Mouse (Mus musculus): ENCODE results near the gene Klk6. TPM values are rescaled to one million over a fixed set of nuclear protein-coding genes. Genes with fewer than 3 reads are reported as not detected.

Klk6 gene
- total and polyA plus RNA-seq, 2 experiments from 2014 or later = not detected

- no peaks in the 10 kb centered on the region for H3K36me3 ChIP-seq (ENCODE audit: insufficient read depth, low read length)
- peaks cover 3% of the 10 kb centered on the region; the same call in 1 of the 2 replicates for H3K27me3 ChIP-seq (ENCODE audit: insufficient read depth, low read length)
- TF ChIP-seq CTCF (IDR thresholded peaks at IDR 0.05; ENCODE audit: low read depth) = no peak
- ATAC-seq (no peak), DNase-seq (ENCODE audit: low spot score) (no peak)
- WGBS = 64% methylated on average over 6 of the region's 6 CpGs
- no peak overlapping the region for H3K4me3 ChIP-seq (ENCODE audit: low read length)
- H3K9ac ChIP-seq (replicated peaks; ENCODE audit: low read length) = no peak overlapping the region
- H3K4me1 ChIP-seq (ENCODE audit: insufficient read depth, low read length) = peaks cover 5% of the 10 kb centered on the region; the same call in 1 of the 2 replicates
- H3K9me3 ChIP-seq (ENCODE audit: low read length) = no peaks in the 10 kb centered on the region
- no peak overlapping the region for H3K27ac ChIP-seq
- H3K4me2 ChIP-seq (ENCODE audit: low read depth, low read length) = no peak overlapping the region
Measured at GRCm38 (mm10) chr7:43780241-43780640, 44.1 kb upstream of the Klk6 start.

GRCm38 (mm10) chr7:43780746-43781145 is 43.6 kb upstream of the Klk6 start, which contains the start of gene Klk10:
TSS of gene Klk10 (plus strand) at chr7:43781035.
- Histone ChIP-seq H3K4me1 (ENCODE audit: insufficient read depth, low read length) (peaks cover 5% of the 10 kb centered on the region; the same call in 1 of the 2 replicates), H3K36me3 (ENCODE audit: insufficient read depth, low read length) (no peaks in the 10 kb centered on the region), H3K9me3 (ENCODE audit: low read length) (no peaks in the 10 kb centered on the region), H3K27me3 (ENCODE audit: insufficient read depth, low read length) (peaks cover 3% of the 10 kb centered on the region; the same call in 1 of the 2 replicates), H3K27ac (no peak within 1 kb of the TSS), H3K4me2 (ENCODE audit: low read depth, low read length) (no peak within 1 kb of the TSS), H3K9ac (replicated peaks; ENCODE audit: low read length) (no peak within 1 kb of the TSS), H3K4me3 (ENCODE audit: low read length) (no peak within 1 kb of the TSS)
- no peak for ATAC-seq
- WGBS = 66% methylated on average over 5 of the region's 5 CpGs
- no peak for DNase-seq (ENCODE audit: low spot score)
- TF ChIP-seq CTCF (IDR thresholded peaks at IDR 0.05; ENCODE audit: low read depth) = no peak

- ATAC-seq = no peak
- no peak overlapping the region for H3K4me2 ChIP-seq (ENCODE audit: low read depth, low read length)
- H3K9me3 ChIP-seq (ENCODE audit: low read length) = no peaks in the 10 kb centered on the region
- no peak overlapping the region for H3K4me3 ChIP-seq (ENCODE audit: low read length)
- no peak for DNase-seq (ENCODE audit: low spot score)
- H3K27me3 ChIP-seq (ENCODE audit: insufficient read depth, low read length) = peaks cover 3% of the 10 kb centered on the region; the same call in 1 of the 2 replicates
- H3K36me3 ChIP-seq (ENCODE audit: insufficient read depth, low read length) = no peaks in the 10 kb centered on the region
- WGBS = 89% methylated on average over 11 of the region's 11 CpGs
- no peak overlapping the region for H3K27ac ChIP-seq
- H3K4me1 ChIP-seq (ENCODE audit: insufficient read depth, low read length) = peaks cover 5% of the 10 kb centered on the region; the same call in 1 of the 2 replicates
- no peak for TF ChIP-seq CTCF (IDR thresholded peaks at IDR 0.05; ENCODE audit: low read depth)
- H3K9ac ChIP-seq (replicated peaks; ENCODE audit: low read length) = no peak overlapping the region
Measured at GRCm38 (mm10) chr7:43781541-43781940, 42.8 kb upstream of the Klk6 start.

GRCm38 (mm10) chr7:43782275-43783265 is 41.7 kb upstream of the Klk6 start:
- H3K4me3 ChIP-seq (ENCODE audit: low read length) = peak overlapping the region; percentile 27
- peak; percentile 87 for TF ChIP-seq CTCF (IDR thresholded peaks at IDR 0.05; ENCODE audit: low read depth)
- no peaks in the 10 kb centered on the region for H3K9me3 ChIP-seq (ENCODE audit: low read length)
- WGBS = 8% methylated on average over 36 of the region's 36 CpGs
- DNase-seq (ENCODE audit: low spot score) (peak; percentile 81), ATAC-seq (peak; percentile 83)
- no peak overlapping the region for H3K27ac ChIP-seq
- peaks cover 3% of the 10 kb centered on the region; the same call in 1 of the 2 replicates for H3K27me3 ChIP-seq (ENCODE audit: insufficient read depth, low read length)
- peaks cover 5% of the 10 kb centered on the region; the same call in 1 of the 2 replicates for H3K4me1 ChIP-seq (ENCODE audit: insufficient read depth, low read length)
- peak overlapping the region; percentile 59 for H3K4me2 ChIP-seq (ENCODE audit: low read depth, low read length)
- 0 out of 2 replicates have a peak overlapping the region, but pooled peaks have one; percentile 24 for H3K9ac ChIP-seq (replicated peaks; ENCODE audit: low read length)
- H3K36me3 ChIP-seq (ENCODE audit: insufficient read depth, low read length) = no peaks in the 10 kb centered on the region

- Histone ChIP-seq H3K27ac (no peak overlapping the region), H3K4me3 (ENCODE audit: low read length) (no peak overlapping the region), H3K4me2 (ENCODE audit: low read depth, low read length) (no peak overlapping the region), H3K9me3 (ENCODE audit: low read length) (no peaks in the 10 kb centered on the region), H3K4me1 (ENCODE audit: insufficient read depth, low read length) (peaks cover 5% of the 10 kb centered on the region; the same call in 1 of the 2 replicates), H3K9ac (replicated peaks; ENCODE audit: low read length) (no peak overlapping the region), H3K27me3 (ENCODE audit: insufficient read depth, low read length) (peaks cover 3% of the 10 kb centered on the region; the same call in 1 of the 2 replicates), H3K36me3 (ENCODE audit: insufficient read depth, low read length) (no peaks in the 10 kb centered on the region)
- DNase-seq (ENCODE audit: low spot score) (peak; percentile 48), ATAC-seq (no peak)
- WGBS = 97% methylated on average over 1 of the region's 1 CpGs
- TF ChIP-seq CTCF (IDR thresholded peaks at IDR 0.05; ENCODE audit: low read depth) = peak; percentile 41; the same call in 1 of the 2 replicates
Measured at GRCm38 (mm10) chr7:43785286-43785685, 39.0 kb upstream of the Klk6 start.

- WGBS = 68% methylated on average over 3 of the region's 3 CpGs
- Histone ChIP-seq H3K9ac (replicated peaks; ENCODE audit: low read length) (no peak overlapping the region), H3K4me3 (ENCODE audit: low read length) (no peak overlapping the region), H3K27me3 (ENCODE audit: insufficient read depth, low read length) (peaks cover 1% of the 10 kb centered on the region; the same call in 1 of the 2 replicates), H3K27ac (no peak overlapping the region), H3K9me3 (ENCODE audit: low read length) (no peaks in the 10 kb centered on the region), H3K4me1 (ENCODE audit: insufficient read depth, low read length) (no peaks in the 10 kb centered on the region), H3K4me2 (ENCODE audit: low read depth, low read length) (no peak overlapping the region), H3K36me3 (ENCODE audit: insufficient read depth, low read length) (no peaks in the 10 kb centered on the region)
- no peak for DNase-seq (ENCODE audit: low spot score)
- no peak for ATAC-seq
- TF ChIP-seq CTCF (IDR thresholded peaks at IDR 0.05; ENCODE audit: low read depth) = no peak
Measured at GRCm38 (mm10) chr7:43788096-43788495, 36.2 kb upstream of the Klk6 start.
